Mouse (Mus musculus) limb, embryonic 10.5 days (tissue): ENCODE results near the gene Grm1. TPM values are rescaled to one million over a fixed set of nuclear protein-coding genes. Genes with fewer than 3 reads are reported as not detected.

ENCODE experiments used
- DNase-seq: peaks from one replicate; pipeline ENCODE4 v3.0.0-alpha.2; 2017; ENCODE audit warnings: low spot score
- H3K27ac ChIP-seq: fragments of 300-500 bp; sonication (generic); 2 replicates; pipeline ENCODE4 v1.5.1; 2016; ENCODE audit warnings: mild to moderate bottlenecking
- H3K27me3 ChIP-seq: fragments of 300-500 bp; sonication (generic); 2 replicates; pipeline ENCODE4 v1.6.1; 2016; ENCODE audit warnings: low read depth, mild to moderate bottlenecking; ENCODE audit not compliant: poor library complexity, severe bottlenecking
- H3K36me3 ChIP-seq: fragments of 300-500 bp; sonication (generic); 2 replicates; pipeline ENCODE4 v1.6.1; 2016; ENCODE audit warnings: mild to moderate bottlenecking, moderate library complexity
- H3K4me1 ChIP-seq: fragments of 300-500 bp; sonication (generic); 2 replicates; pipeline ENCODE4 v1.6.1; 2016
- H3K4me3 ChIP-seq: fragments of 300-500 bp; sonication (generic); 2 replicates; pipeline ENCODE4 v1.5.1; 2016; ENCODE audit warnings: mild to moderate bottlenecking, moderate library complexity
- H3K9me3 ChIP-seq: fragments of 300-500 bp; sonication (generic); replicated peaks from 2 replicates; pipeline ENCODE4 v1.6.1; 2016; ENCODE audit warnings: mild to moderate bottlenecking
- WGBS: fragments of 180-500 bp; shearing (Covaris S2); methylation state at CpG from one replicate; pipeline ENCODE4 v1.1.7; 2016; 5-methylcytosine and 5-hydroxymethylcytosine counted together
- polyA plus RNA-seq: library from polyadenylated mRNA; unstranded; fragments of >200 nt; fragmentation: Nextera tagmentation; extraction: Ambion mirVana; gene quantifications from 2 replicates; pipeline ENCODE4 v1.2.1, GENCODE M21; 2016

Grm1 gene
- polyA plus RNA-seq, 1 experiment from 2014 or later = not detected

- DNase-seq = no peak
- 79% methylated on average over 7 of the region's 7 CpGs for WGBS
- Histone ChIP-seq H3K27ac (no peak overlapping the region), H3K4me1 (no peaks in the 10 kb centered on the region), H3K9me3 (no peaks in the 10 kb centered on the region), H3K36me3 (no peaks in the 10 kb centered on the region), H3K4me3 (no peak overlapping the region), H3K27me3 (no peaks in the 10 kb centered on the region)
Measured at GRCm38 (mm10) chr10:10847376-10848286, 234.5 kb downstream of the Grm1 start.

GRCm38 (mm10) chr10:10845059-10845685, 237.0 kb downstream of the Grm1 start:
- Histone ChIP-seq H3K27ac (no peak overlapping the region), H3K27me3 (no peaks in the 10 kb centered on the region), H3K9me3 (no peaks in the 10 kb centered on the region), H3K4me3 (no peak overlapping the region), H3K4me1 (no peaks in the 10 kb centered on the region), H3K36me3 (no peaks in the 10 kb centered on the region)
- no peak for DNase-seq
- 83% methylated on average over 5 of the region's 5 CpGs for WGBS

GRCm38 (mm10) chr10:10835406-10835805, 246.8 kb downstream of the Grm1 start:
- no peaks in the 10 kb centered on the region for H3K9me3 ChIP-seq
- H3K36me3 ChIP-seq = no peaks in the 10 kb centered on the region
- H3K27ac ChIP-seq = no peak overlapping the region
- H3K4me3 ChIP-seq = no peak overlapping the region
- no peaks in the 10 kb centered on the region for H3K4me1 ChIP-seq
- H3K27me3 ChIP-seq = no peaks in the 10 kb centered on the region
- no peak for DNase-seq

GRCm38 (mm10) chr10:10834828-10835227, 247.3 kb downstream of the Grm1 start:
- no peaks in the 10 kb centered on the region for H3K9me3 ChIP-seq
- no peaks in the 10 kb centered on the region for H3K27me3 ChIP-seq
- no peak overlapping the region for H3K27ac ChIP-seq
- 74% methylated on average over 3 of the region's 3 CpGs for WGBS
- H3K4me1 ChIP-seq = no peaks in the 10 kb centered on the region
- DNase-seq = no peak
- no peak overlapping the region for H3K4me3 ChIP-seq
- no peaks in the 10 kb centered on the region for H3K36me3 ChIP-seq

GRCm38 (mm10) chr10:10831141-10831540, 251.0 kb downstream of the Grm1 start:
- DNase-seq = no peak
- WGBS = 91% methylated on average over 1 of the region's 1 CpGs
- no peaks in the 10 kb centered on the region for H3K4me1 ChIP-seq

GRCm38 (mm10) chr10:10827308-10827707, 254.8 kb downstream of the Grm1 start:
- H3K27me3 ChIP-seq = no peaks in the 10 kb centered on the region
- H3K9me3 ChIP-seq = no peaks in the 10 kb centered on the region
- WGBS = 79% methylated on average over 1 of the region's 1 CpGs
- H3K4me3 ChIP-seq = no peak overlapping the region
- no peaks in the 10 kb centered on the region for H3K36me3 ChIP-seq
- no peak for DNase-seq
- H3K4me1 ChIP-seq = no peaks in the 10 kb centered on the region
- no peak overlapping the region for H3K27ac ChIP-seq

More at GRCm38 (mm10) chr10:10831141-10831540, 251.0 kb downstream of the Grm1 start:
- Histone ChIP-seq H3K27ac (no peak overlapping the region), H3K9me3 (no peaks in the 10 kb centered on the region), H3K27me3 (no peaks in the 10 kb centered on the region), H3K4me3 (no peak overlapping the region), H3K36me3 (no peaks in the 10 kb centered on the region)

GRCm38 (mm10) chr10:10818061-10818460, 264.1 kb downstream of the Grm1 start:
- H3K9me3 ChIP-seq = no peaks in the 10 kb centered on the region
- no peaks in the 10 kb centered on the region for H3K4me1 ChIP-seq
- no peak overlapping the region for H3K27ac ChIP-seq
- H3K27me3 ChIP-seq = no peaks in the 10 kb centered on the region
- H3K36me3 ChIP-seq = no peaks in the 10 kb centered on the region
- no peak overlapping the region for H3K4me3 ChIP-seq
- 91% methylated on average over 2 of the region's 2 CpGs for WGBS
- no peak for DNase-seq

GRCm38 (mm10) chr10:10814631-10815216, 267.4 kb downstream of the Grm1 start:
- no peaks in the 10 kb centered on the region for H3K9me3 ChIP-seq
- no peaks in the 10 kb centered on the region for H3K27me3 ChIP-seq
- no peak overlapping the region for H3K4me3 ChIP-seq
- DNase-seq = no peak
- 82% methylated on average over 2 of the region's 2 CpGs for WGBS
- H3K4me1 ChIP-seq = no peaks in the 10 kb centered on the region
- no peaks in the 10 kb centered on the region for H3K36me3 ChIP-seq
- no peak overlapping the region for H3K27ac ChIP-seq

GRCm38 (mm10) chr10:10812750-10813711, 269.1 kb downstream of the Grm1 start:
- DNase-seq = no peak

GRCm38 (mm10) chr10:10809777-10810176, 272.4 kb downstream of the Grm1 start:
- 94% methylated on average over 3 of the region's 3 CpGs for WGBS
- Histone ChIP-seq H3K4me1 (no peaks in the 10 kb centered on the region), H3K9me3 (no peaks in the 10 kb centered on the region), H3K27me3 (no peaks in the 10 kb centered on the region), H3K4me3 (no peak overlapping the region), H3K36me3 (no peaks in the 10 kb centered on the region), H3K27ac (no peak overlapping the region)
- no peak for DNase-seq

More at GRCm38 (mm10) chr10:10812750-10813711, 269.1 kb downstream of the Grm1 start:
- H3K4me1 ChIP-seq = no peaks in the 10 kb centered on the region
- H3K27me3 ChIP-seq = no peaks in the 10 kb centered on the region
- 80% methylated on average over 5 of the region's 5 CpGs for WGBS
- H3K9me3 ChIP-seq = no peaks in the 10 kb centered on the region
- H3K36me3 ChIP-seq = no peaks in the 10 kb centered on the region
- no peak overlapping the region for H3K27ac ChIP-seq
- H3K4me3 ChIP-seq = no peak overlapping the region

- H3K27ac ChIP-seq = no peak overlapping the region
- no peaks in the 10 kb centered on the region for H3K9me3 ChIP-seq
- H3K27me3 ChIP-seq = no peaks in the 10 kb centered on the region
- no peaks in the 10 kb centered on the region for H3K4me1 ChIP-seq
- H3K4me3 ChIP-seq = no peak overlapping the region
- 90% methylated on average over 1 of the region's 1 CpGs for WGBS
- H3K36me3 ChIP-seq = no peaks in the 10 kb centered on the region
- DNase-seq = no peak
Measured at GRCm38 (mm10) chr10:10795321-10795720, 286.8 kb downstream of the Grm1 start.

GRCm38 (mm10) chr10:10790458-10790857, 291.7 kb downstream of the Grm1 start:
- Histone ChIP-seq H3K27me3 (no peaks in the 10 kb centered on the region), H3K4me3 (no peak overlapping the region), H3K36me3 (no peaks in the 10 kb centered on the region), H3K9me3 (no peaks in the 10 kb centered on the region), H3K4me1 (no peaks in the 10 kb centered on the region), H3K27ac (no peak overlapping the region)
- no peak for DNase-seq
- WGBS = 81% methylated on average over 1 of the region's 1 CpGs
